Mouse (Mus musculus) retina, adult 2 months (tissue): ENCODE results near the gene Smap1.
"Not testable (repeated sequence)": the region's sequence is repeated elsewhere in the genome, so short reads cannot be mapped to it uniquely, and the experiment has no call there.

Source experiments
- DNase-seq: peaks from one replicate; pipeline ENCODE4 v3.0.0-alpha.2; 2012; ENCODE audit warnings: low read depth, low spot score

Gene Smap1

DNA sequence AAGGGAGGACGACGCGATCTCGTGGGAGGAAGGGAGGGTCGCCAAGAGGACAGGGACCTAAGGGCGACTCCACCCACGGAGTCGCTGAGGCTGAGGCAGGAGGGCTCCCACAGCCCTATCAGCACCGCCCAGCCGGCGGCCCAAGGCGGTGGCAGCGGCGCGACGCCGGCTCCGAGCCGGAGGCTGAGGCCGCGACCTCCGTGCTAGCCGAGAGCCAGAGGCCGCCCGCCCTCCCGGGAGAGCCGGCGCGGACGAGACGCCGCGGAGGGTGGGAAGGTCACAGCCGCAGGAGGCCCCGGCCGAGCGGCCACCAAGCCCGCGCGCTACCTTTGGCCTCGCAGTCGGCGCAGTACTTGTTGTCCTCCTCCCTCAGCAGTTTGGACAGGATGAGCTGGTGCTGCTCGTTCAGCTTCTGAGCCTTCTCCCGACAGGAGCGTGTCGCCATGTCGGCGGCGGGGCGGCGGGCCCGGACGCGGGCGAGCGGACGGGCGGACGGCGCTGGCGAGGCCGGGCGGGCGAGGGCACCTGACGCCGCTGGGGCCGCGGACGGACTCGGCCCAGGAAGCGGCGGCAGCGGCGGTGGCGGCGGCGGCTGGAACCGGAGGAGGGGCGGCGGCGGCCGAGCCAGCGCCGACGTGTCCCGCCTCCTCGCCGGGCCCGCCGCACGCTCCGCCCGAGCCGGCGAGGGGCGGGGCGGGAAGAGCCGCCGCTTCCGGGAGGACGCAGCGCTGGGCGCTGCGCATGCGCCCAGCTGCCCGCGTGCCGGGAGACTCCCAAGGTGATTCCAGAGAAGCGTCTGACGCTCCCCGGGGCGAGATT, at the start of gene Smap1:
Gene Smap1, minus strand, starts transcription at position 607 of the 819 bp plus-strand sequence.
- peak; percentile 81 for DNase-seq

GRCm38 (mm10) chr1:23971159-23971558, 49.0 kb upstream of the Smap1 start:
- not testable (repeated sequence) for DNase-seq

- no peak for DNase-seq
These were observed 46.1 kb upstream of the Smap1 start for GRCm38 (mm10) chr1:23968027-23968725.

GRCm38 (mm10) chr1:23966226-23966625, 44.1 kb upstream of the Smap1 start:
- DNase-seq: no peak

DNA sequence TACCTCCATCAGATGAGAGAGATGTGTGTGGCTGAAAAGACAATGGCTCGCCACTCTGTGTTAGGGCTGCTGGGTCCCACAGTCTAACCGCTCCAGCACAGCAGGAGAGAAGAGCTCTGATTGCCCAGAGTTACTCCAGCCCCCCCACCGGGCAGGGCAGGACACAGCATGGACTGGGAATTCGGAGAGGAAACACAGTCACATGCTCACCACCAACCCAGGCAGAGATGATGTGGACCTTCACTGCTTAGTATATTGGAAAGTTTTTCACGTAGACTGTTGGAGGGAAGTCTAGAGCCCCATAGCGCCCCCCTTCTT, 37.3 kb upstream of the Smap1 start:
- no peak for DNase-seq

DNA sequence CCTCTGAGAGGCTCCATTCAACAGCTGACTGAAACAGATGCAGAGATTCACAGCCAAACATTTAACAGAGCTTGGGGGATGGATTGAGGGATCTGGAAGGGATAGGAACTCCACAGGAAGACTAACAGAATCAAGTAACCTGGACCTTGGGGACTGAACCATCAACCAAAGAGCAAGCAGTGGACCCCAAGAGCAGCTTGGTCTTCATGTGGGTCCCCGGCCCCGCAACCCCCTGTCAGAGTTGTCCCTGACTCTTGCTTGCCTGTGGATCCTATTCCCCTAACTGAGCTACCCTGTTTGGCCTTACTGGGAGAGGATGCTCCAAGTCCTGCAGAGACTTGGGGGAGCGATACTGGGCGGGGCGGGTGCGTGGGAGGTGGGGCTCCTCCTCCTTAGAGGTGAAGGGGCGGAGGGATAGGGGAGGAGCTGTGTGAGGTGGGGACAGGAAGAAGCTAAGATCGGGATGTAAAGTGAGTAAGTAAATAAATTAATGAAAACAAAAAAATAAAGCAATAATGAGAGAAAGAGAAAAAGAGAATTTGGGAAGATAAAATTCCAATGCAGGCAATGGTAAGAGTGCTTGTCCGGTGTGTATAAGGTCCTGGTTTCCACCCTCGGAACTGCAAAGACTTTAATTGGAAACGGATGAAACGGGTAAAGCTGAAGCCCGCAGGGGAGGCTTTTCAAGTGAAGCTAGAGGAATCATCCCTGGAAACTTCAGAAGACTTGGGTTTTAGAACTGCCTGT, 36.7 kb upstream of the Smap1 start:
- DNase-seq: no peak

- no peak for DNase-seq
These were observed 36.0 kb upstream of the Smap1 start for GRCm38 (mm10) chr1:23958101-23958500.

DNA sequence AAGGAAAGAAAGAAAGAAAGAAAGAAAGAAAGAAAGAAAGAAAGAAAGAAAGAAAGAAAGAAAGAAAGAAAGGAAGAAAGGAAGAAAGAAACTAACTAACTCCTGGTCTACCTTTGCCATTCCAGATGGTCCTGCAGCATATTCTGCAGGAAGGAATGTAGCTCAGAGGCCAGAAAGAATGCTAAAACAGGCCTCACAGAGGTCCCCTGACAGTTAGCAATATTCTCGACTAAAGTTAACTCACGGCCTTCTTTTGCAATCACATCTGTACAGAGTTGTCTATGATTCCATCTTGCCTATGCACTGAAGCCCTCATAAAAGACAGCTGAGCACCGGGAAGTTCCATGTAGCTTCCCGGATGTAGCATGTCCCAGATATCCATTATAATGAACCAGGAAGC, 33.4 kb upstream of the Smap1 start:
- no peak for DNase-seq

- DNase-seq: no peak
These were observed 31.8 kb upstream of the Smap1 start for GRCm38 (mm10) chr1:23953921-23954320.

- DNase-seq: no peak
These were observed 26.9 kb upstream of the Smap1 start for GRCm38 (mm10) chr1:23948778-23949699.

- DNase-seq: no peak
These were observed 26.2 kb upstream of the Smap1 start for GRCm38 (mm10) chr1:23948290-23948689.

- no peak for DNase-seq
These were observed 22.0 kb upstream of the Smap1 start for GRCm38 (mm10) chr1:23944076-23944475.

- no peak for DNase-seq
These were observed 21.2 kb upstream of the Smap1 start for GRCm38 (mm10) chr1:23943146-23943940.

DNA sequence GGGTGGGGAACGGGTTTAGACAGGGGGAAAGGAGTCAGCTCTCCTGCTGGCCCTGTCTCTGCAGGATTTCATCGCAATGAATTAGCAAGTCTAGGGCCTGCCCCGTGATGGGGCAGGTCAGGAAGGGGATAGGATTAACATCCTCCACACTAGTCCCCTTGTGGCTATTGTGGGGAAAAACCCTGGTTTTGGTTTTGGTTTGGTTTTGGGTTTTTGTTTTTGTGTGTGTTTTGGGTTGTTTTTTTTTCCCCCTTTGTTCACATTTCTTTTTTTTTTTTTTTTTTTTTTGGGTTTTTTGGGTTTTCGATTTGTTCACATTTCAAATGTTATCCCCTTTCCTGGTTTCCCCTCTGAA, 13.3 kb upstream of the Smap1 start:
- no peak for DNase-seq

GRCm38 (mm10) chr1:23934669-23935407, 12.7 kb upstream of the Smap1 start:
- DNase-seq: peak; percentile 20

GRCm38 (mm10) chr1:23929410-23929809, 7.3 kb upstream of the Smap1 start:
- no peak for DNase-seq

- no peak for DNase-seq
These were observed 6.3 kb upstream of the Smap1 start for GRCm38 (mm10) chr1:23928371-23928770.

DNA sequence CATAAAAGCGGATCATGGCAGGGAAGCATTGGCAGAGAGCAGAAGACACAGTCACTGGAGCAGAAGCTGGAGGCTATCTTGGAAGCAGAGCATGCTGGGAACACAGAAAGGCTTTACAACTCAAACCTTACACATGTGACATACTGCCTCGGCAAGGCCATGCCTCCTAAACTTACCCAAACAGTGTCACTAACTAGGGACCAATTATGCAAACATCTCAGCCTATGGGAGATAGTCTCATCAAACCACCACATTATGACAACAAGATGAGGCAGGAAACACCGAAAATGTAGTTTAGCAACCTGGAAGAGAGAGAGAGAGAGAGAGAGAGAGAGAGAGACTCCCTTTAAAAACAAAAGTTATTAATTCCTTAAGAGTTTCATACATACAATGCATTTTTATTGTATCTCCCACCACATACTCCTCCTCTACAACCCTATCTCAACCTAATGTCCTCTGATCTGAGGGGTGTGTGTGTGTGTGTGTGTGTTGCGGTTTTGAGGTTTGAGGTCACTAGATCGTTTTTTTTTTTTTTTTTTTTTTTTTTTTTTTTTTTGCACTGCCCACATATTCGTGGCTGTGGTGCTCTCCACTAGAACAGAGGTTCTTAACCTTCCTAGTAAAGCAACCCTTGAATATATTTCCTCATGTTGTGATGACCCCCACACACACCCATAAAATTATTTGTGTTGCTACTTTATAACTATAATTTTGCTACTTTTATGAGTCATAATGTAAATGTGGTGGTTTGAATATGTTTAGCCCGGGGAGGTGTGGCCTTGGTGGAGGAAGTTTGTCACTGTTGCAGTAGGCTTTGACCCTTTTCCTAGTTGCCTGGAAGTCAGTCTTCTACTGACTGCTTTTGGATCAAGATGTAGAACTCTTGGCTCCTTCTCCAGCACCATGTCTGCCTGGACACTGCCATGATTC, 1.9 kb upstream of the Smap1 start:
- DNase-seq: no peak

DNA sequence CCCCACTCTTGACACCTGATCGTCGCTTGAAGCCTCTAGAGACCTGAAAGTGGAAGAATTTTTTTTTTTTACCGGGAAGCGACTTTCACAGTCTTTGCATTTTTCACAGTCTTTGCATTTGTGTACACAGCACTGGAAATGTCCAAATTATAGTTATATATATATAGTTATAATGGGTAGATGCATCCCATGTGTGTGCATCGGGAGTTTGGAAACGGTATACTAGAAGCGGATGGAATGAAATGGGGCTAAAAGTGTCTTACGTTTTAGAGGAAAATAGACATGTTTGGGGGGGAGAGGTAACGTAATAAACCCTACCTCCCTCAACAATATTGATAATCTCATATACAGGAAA, 390 bp upstream of the Smap1 start:
- no peak for DNase-seq
